Mouse (Mus musculus): ENCODE data around the gene Scube1. TPM values are rescaled to one million over a fixed set of nuclear protein-coding genes. Genes with fewer than 3 reads are reported as not detected.

Scube1 gene
- polyA plus RNA-seq, 1 experiment from 2014 or later = 10.3 TPM

DNA sequence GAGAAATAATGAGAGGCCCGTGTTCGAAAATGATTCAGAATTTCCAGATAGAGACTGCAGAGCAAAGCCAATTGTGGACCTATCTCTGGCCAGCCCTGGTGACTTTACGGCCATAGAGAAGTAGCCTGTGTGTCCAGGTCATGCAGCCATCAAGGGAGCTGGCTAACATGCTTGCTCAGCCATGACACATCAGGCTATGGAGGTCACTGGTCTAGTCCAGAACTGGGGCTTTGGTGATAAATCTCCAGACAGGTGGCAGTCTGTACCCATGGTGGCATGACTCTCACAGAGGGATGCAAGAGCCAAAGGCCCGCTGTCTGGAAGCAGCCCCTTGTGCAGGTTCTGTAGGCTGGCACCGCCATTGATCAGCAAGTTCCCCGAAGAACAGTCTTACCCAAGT lies 82.3 kb downstream of the Scube1 start:
- no peak overlapping the region for H3K9ac ChIP-seq
- H3K9me3 ChIP-seq = no peaks in the 10 kb centered on the region
- peaks cover 11% of the 10 kb centered on the region; the same call in 1 of the 2 replicates for H3K4me1 ChIP-seq
- no peak overlapping the region for H3K4me3 ChIP-seq (replicated peaks)
- H3K27me3 ChIP-seq (replicated peaks) = no peaks in the 10 kb centered on the region
- H3K36me3 ChIP-seq = no peaks in the 10 kb centered on the region
- H3K27ac ChIP-seq = no peak overlapping the region
- no peak overlapping the region for H3K4me2 ChIP-seq
- no peak for ATAC-seq (ENCODE audit: insufficient read depth, low FRiP score, low read depth)
- 95% methylated on average over 6 of the region's 6 CpGs for WGBS

DNA sequence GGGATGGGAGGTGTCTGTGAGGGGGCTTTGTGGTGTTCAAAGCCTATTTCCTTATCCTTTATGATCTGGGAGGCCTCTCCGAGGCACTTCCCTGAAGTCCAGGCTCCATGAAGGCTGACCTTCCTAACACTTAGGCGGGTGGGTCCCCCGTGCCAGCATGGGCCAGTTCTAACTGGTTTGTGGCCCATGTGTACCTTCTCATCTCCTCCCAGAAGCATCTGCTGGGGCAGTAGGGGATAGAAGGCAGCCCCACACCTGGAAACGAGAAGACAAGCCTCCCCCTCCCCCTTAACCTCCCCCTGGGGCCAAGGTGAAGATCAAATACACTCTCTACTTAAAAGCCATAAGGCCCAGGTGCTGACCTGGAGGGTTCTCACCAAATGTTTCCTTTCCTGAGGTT lies 84.6 kb downstream of the Scube1 start:
- H3K4me3 ChIP-seq (replicated peaks) = no peak overlapping the region
- H3K9me3 ChIP-seq = no peaks in the 10 kb centered on the region
- H3K4me1 ChIP-seq = peaks cover 11% of the 10 kb centered on the region; the same call in 1 of the 2 replicates
- WGBS = 42% methylated on average over 4 of the region's 4 CpGs
- H3K9ac ChIP-seq = no peak overlapping the region
- H3K27me3 ChIP-seq (replicated peaks) = no peaks in the 10 kb centered on the region
- no peak overlapping the region for H3K4me2 ChIP-seq
- ATAC-seq (ENCODE audit: insufficient read depth, low FRiP score, low read depth) = no peak
- no peak overlapping the region for H3K27ac ChIP-seq
- H3K36me3 ChIP-seq = no peaks in the 10 kb centered on the region

DNA sequence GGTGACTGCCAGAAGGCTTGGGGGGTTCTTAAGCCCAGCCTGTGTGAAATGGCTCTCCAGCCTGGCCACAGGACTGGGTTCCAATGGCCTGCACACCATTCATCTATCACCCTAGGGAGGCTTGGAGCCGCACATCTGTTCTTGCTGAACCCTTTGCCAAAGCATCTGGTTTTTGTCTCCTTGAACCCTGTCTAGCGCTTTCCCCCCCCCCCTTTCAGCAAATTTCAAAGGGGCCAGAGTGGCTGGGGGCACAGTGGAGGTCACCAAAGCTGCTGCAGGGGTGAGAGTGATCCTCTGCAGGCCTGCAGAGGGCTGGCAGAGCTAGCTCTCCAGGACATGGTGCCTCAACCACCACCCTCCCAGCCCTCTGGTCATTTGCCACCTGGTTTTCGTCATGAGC lies 85.7 kb downstream of the Scube1 start:
- no peak overlapping the region for H3K27ac ChIP-seq

DNA sequence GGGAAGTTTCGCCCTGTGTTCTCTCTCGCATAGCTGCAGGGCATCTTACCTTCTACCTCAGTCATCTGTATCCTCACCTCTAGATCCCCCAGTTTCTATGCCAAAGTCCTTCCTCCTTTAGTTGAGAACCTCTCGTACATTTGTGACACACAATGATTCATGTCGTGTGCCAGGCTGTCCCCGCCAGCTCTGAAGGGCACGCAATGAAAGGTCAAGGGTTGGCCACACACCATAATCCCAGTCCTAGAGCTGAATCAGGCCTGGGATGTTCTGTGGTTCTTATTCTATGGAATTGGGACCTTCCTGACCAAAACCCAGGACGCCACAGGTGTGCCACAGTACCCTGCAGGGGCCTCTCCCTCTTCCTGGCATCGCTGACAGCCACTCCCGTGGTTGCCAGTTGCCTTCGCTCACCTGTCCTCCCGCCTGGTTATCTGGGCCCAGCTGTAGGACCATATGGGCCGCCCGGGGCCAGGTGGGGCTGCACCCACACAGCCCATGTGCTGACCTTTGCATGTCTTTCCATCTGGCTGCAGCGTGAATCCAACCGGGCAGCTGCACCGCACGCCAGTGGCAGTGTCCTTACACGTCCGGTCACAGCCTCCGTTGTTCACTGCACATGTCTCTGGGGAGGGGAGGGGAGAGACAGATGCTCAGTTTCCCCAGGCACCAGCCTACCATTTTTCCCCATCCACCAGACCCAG lies 86.5 kb downstream of the Scube1 start:
- ATAC-seq (ENCODE audit: insufficient read depth, low FRiP score, low read depth) = no peak
- no peak overlapping the region for H3K27ac ChIP-seq
- WGBS = 77% methylated on average over 20 of the region's 20 CpGs

More for the DNA sequence above, 85.7 kb downstream of the Scube1 start:
- no peaks in the 10 kb centered on the region for H3K27me3 ChIP-seq (replicated peaks)
- H3K36me3 ChIP-seq = no peaks in the 10 kb centered on the region
- H3K9me3 ChIP-seq = no peaks in the 10 kb centered on the region
- ATAC-seq (ENCODE audit: insufficient read depth, low FRiP score, low read depth) = peak; percentile 48; the same call in 1 of the 2 replicates
- no peak overlapping the region for H3K4me3 ChIP-seq (replicated peaks)
- WGBS = 15% methylated on average over 3 of the region's 3 CpGs
- H3K9ac ChIP-seq = no peak overlapping the region
- H3K4me1 ChIP-seq = peaks cover 11% of the 10 kb centered on the region; the same call in 1 of the 2 replicates
- H3K4me2 ChIP-seq = no peak overlapping the region

DNA sequence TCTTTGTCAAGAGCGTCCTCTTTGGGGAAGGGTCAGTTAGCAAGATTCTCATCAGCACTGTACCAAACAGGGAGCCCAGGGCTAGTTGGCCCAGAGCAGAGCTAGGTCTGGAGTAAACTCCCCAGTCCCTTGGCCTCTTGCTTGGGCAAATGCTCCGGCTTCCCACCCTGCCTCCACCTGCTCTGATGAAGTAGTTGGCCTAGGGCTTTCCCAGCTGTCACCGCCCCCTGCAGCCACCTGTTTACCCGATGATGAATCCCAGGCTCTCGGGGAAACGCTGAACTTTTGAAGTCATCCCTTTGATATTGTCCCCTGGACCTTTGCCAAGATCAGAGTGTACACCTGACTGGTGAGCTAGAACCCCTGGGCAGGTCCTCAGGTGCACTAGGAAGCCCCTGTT lies 88.1 kb downstream of the Scube1 start:
- Histone ChIP-seq H3K36me3 (0 out of 2 replicates have a peak, but pooled peaks cover 3% of the 10 kb centered on the region), H3K4me3 (replicated peaks) (no peak overlapping the region)

More for the DNA sequence above, 86.5 kb downstream of the Scube1 start:
- no peaks in the 10 kb centered on the region for H3K9me3 ChIP-seq
- no peak overlapping the region for H3K4me2 ChIP-seq
- H3K4me3 ChIP-seq (replicated peaks) = no peak overlapping the region
- no peak overlapping the region for H3K9ac ChIP-seq
- H3K27me3 ChIP-seq (replicated peaks) = no peaks in the 10 kb centered on the region
- H3K36me3 ChIP-seq = no peaks in the 10 kb centered on the region
- H3K4me1 ChIP-seq = peaks cover 11% of the 10 kb centered on the region; the same call in 1 of the 2 replicates

DNA sequence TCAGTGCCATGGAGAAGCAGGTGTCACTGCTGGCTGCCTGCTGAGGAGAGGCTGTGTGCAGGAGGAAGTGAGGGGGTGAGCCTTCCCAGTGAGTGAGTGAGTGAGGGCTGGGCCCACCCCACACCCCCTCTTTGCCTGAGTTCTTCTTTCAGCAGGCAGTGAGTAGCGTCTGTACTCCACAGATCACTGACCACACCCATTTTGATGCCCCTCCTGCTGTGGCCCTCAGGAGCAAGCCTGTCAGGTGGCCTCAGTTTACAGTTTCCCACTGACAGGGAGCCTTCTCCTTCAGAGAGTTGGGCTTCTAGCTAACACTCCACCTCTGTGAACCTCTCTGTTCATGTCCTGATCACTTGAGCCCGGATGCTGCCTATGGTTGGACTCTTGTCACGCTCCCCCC lies 89.6 kb downstream of the Scube1 start:
- H3K27me3 ChIP-seq (replicated peaks) = no peaks in the 10 kb centered on the region
- no peaks in the 10 kb centered on the region for H3K9me3 ChIP-seq
- no peak overlapping the region for H3K9ac ChIP-seq
- 40% methylated on average over 3 of the region's 3 CpGs for WGBS
- peaks cover 11% of the 10 kb centered on the region; the same call in 1 of the 2 replicates for H3K4me1 ChIP-seq
- no peak overlapping the region for H3K4me2 ChIP-seq
- ATAC-seq (ENCODE audit: insufficient read depth, low FRiP score, low read depth) = no peak
- H3K36me3 ChIP-seq = 0 out of 2 replicates have a peak, but pooled peaks cover 3% of the 10 kb centered on the region
- H3K27ac ChIP-seq = no peak overlapping the region
- H3K4me3 ChIP-seq (replicated peaks) = no peak overlapping the region

More for the DNA sequence above, 88.1 kb downstream of the Scube1 start:
- H3K27ac ChIP-seq = no peak overlapping the region
- H3K27me3 ChIP-seq (replicated peaks) = no peaks in the 10 kb centered on the region
- H3K9ac ChIP-seq = no peak overlapping the region
- ATAC-seq (ENCODE audit: insufficient read depth, low FRiP score, low read depth) = no peak
- 51% methylated on average over 6 of the region's 6 CpGs for WGBS
- H3K9me3 ChIP-seq = no peaks in the 10 kb centered on the region
- peaks cover 11% of the 10 kb centered on the region; the same call in 1 of the 2 replicates for H3K4me1 ChIP-seq
- H3K4me2 ChIP-seq = no peak overlapping the region

DNA sequence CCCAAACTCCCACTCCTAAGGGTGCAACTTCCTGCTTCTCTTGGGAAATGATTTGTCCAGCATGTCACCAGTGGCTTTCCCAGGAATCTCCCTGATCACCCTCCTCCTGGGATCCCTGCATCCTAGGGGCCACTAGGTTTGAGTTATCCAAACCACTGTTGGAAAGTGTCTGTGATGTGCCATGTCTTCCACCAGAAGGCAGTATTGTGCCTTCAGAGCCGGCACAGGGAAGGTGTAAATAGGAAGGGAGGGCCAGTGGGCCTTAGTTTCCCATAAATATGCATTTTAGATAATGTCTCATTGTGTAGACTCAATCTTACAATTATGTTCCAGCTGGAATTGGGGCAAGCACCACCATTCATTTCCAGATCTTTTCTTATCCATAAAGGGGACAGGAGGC lies 90.7 kb downstream of the Scube1 start:
- no peaks in the 10 kb centered on the region for H3K27me3 ChIP-seq (replicated peaks)
- no peaks in the 10 kb centered on the region for H3K9me3 ChIP-seq
- no peak overlapping the region for H3K27ac ChIP-seq
- no peak for ATAC-seq (ENCODE audit: insufficient read depth, low FRiP score, low read depth)
- no peak overlapping the region for H3K4me2 ChIP-seq
- H3K4me3 ChIP-seq (replicated peaks) = no peak overlapping the region
- WGBS = 9% methylated on average over 1 of the region's 1 CpGs
- no peak overlapping the region for H3K9ac ChIP-seq
- H3K4me1 ChIP-seq = peaks cover 5% of the 10 kb centered on the region; the same call in 1 of the 2 replicates
- 0 out of 2 replicates have a peak, but pooled peaks cover 3% of the 10 kb centered on the region for H3K36me3 ChIP-seq

DNA sequence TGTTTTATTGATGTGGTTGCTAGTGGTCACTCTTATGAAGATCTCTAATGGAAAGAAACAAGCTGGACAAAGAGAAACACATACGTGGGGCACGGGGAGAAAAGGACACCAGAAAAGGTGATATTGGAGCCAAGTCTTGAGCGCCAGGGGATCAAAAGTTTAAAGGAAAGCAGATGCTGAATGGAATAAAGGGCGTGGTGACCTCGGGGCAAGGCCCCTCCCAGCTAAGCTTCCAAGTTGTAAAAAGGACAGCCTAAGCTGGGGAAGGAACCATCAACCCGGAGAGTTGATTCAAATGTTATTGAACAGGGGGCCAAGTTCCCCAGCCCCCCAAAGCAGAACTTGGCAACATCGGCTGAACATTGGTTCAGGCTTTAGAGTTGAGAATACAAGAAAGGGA lies 93.8 kb downstream of the Scube1 start:
- 63% methylated on average over 7 of the region's 7 CpGs for WGBS
- no peaks in the 10 kb centered on the region for H3K27me3 ChIP-seq (replicated peaks)
- no peak overlapping the region for H3K27ac ChIP-seq
- H3K9me3 ChIP-seq = no peaks in the 10 kb centered on the region
- no peak overlapping the region for H3K9ac ChIP-seq
- ATAC-seq (ENCODE audit: insufficient read depth, low FRiP score, low read depth) = no peak
- no peak overlapping the region for H3K4me3 ChIP-seq (replicated peaks)
- H3K4me1 ChIP-seq = no peaks in the 10 kb centered on the region
- 0 out of 2 replicates have a peak, but pooled peaks cover 3% of the 10 kb centered on the region for H3K36me3 ChIP-seq
- no peak overlapping the region for H3K4me2 ChIP-seq

DNA sequence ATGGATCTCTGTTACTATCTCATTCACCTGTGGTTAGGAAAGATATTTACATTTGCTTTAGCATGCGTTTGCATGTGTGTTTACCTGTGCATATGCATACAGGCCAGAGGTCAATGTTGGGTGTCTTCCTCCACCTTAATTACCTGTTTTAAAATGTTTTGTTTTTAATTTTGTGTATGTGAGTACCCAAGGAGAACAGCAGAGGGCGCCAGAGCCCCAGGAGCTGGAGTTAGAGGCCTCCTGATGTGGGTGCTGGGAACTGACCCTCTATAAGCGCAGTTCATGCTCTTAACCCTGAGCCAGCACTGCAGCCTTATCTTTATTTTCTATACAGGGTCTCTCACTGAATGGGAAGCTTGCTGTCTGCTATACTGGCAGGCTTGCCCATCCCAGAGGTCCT lies 95.1 kb downstream of the Scube1 start:
- no peaks in the 10 kb centered on the region for H3K4me1 ChIP-seq
- 0 out of 2 replicates have a peak, but pooled peaks cover 3% of the 10 kb centered on the region for H3K36me3 ChIP-seq
- WGBS = 73% methylated on average over 3 of the region's 3 CpGs
- no peak for ATAC-seq (ENCODE audit: insufficient read depth, low FRiP score, low read depth)
- no peaks in the 10 kb centered on the region for H3K9me3 ChIP-seq
- H3K4me2 ChIP-seq = no peak overlapping the region
- H3K4me3 ChIP-seq (replicated peaks) = no peak overlapping the region
- H3K9ac ChIP-seq = no peak overlapping the region
- no peaks in the 10 kb centered on the region for H3K27me3 ChIP-seq (replicated peaks)
- no peak overlapping the region for H3K27ac ChIP-seq

DNA sequence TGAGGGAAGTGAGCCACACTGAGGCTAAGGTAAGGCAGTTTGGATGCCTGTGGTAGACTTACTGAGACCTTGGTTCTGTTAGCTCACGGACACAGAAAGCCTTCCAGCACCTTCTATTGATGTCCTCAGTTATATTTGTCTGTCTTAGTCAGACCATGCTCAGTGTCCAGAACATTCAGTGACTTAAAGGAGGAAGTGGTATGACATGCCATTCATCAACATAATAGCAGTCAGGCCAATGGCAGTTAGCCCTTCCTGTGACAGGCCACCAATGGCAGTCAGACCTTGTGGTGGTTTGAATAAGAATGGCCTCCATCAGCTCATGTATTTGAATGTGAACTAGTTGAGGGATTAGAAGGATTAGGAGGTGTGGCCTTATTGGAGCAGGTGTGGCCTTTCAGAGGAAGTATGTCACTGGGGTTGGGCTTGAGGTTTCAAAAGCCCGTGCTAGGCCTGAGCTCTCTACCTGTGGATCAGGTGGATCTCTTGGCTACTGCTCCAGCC lies 98.6 kb downstream of the Scube1 start:
- no peak for ATAC-seq (ENCODE audit: insufficient read depth, low FRiP score, low read depth)
- Histone ChIP-seq H3K9me3 (no peaks in the 10 kb centered on the region), H3K27me3 (replicated peaks) (no peaks in the 10 kb centered on the region), H3K36me3 (no peaks in the 10 kb centered on the region), H3K9ac (no peak overlapping the region), H3K4me3 (replicated peaks) (no peak overlapping the region), H3K4me1 (no peaks in the 10 kb centered on the region), H3K27ac (no peak overlapping the region), H3K4me2 (no peak overlapping the region)
- WGBS = 82% methylated on average over 2 of the region's 2 CpGs

DNA sequence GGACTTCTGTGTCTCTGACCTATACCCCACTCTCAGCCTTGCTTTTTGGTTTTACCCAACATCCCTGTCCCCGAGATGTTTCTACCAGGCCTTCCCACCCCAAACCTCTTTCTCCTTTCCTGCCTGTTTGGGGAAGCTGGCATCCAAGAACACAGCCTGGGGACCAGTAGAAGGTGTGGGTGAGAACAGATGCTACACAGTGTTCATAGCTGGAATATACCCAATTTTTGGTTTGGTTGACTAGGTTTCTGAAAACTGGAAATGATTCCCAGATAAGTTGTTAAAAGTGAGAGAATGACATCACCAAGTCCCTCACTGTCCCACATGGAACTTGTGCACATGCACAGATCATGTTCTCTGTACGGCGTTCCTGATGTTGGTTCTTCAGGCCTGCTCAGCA lies 109.6 kb downstream of the Scube1 start:
- Histone ChIP-seq H3K9me3 (no peaks in the 10 kb centered on the region), H3K9ac (no peak overlapping the region), H3K36me3 (no peaks in the 10 kb centered on the region), H3K27me3 (replicated peaks) (no peaks in the 10 kb centered on the region), H3K27ac (no peak overlapping the region), H3K4me1 (no peaks in the 10 kb centered on the region), H3K4me3 (replicated peaks) (no peak overlapping the region), H3K4me2 (no peak overlapping the region)
- 85% methylated on average over 3 of the region's 3 CpGs for WGBS
- no peak for ATAC-seq (ENCODE audit: insufficient read depth, low FRiP score, low read depth)

DNA sequence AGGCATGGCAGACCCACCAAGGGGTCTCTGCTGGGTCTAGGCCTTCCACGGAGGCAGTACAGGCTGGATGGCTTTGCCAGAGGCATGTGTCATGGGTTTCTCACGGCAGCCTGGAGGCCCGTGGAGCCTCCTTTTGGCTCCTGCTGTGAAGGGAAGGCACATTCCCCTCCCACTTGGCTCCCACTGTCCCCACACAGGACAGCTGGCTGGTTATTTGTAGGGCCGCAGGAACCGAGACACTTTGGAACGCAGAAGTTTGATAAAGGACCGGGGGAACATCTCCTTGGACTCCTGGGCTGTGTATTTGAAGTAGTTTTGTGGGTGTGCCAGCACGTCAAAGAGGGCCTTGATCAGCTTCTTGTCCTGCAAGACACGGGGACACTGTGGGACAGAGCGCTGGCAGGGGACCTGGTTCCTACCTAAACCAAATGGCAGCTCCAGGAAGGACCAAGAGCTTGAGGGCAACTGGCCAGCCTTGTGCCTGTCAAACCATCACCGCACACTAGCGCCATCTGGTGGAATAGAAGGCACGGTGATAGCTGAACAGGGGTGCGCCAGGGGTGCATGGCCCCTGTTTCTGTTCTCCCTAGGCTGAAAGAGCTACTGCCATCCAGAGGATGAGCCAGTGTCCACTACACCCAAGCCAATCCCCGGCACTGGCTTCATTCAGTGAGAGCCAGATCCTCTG lies 117.6 kb downstream of the Scube1 start:
- Histone ChIP-seq H3K36me3 (no peaks in the 10 kb centered on the region), H3K27me3 (replicated peaks) (no peaks in the 10 kb centered on the region), H3K4me3 (replicated peaks) (no peak overlapping the region), H3K4me2 (no peak overlapping the region), H3K4me1 (peaks cover 4% of the 10 kb centered on the region; the same call in 1 of the 2 replicates), H3K27ac (no peak overlapping the region), H3K9ac (no peak overlapping the region), H3K9me3 (no peaks in the 10 kb centered on the region)
- ATAC-seq (ENCODE audit: insufficient read depth, low FRiP score, low read depth) = no peak
- 41% methylated on average over 15 of the region's 15 CpGs for WGBS
